Mouse (Mus musculus) 3T3-L1 (cell line): Measurements from ENCODE around the gene Tmem117.

Experiments
- DNase-seq: peaks from one replicate; pipeline ENCODE4 v3.0.0-alpha.2; 2015; ENCODE audit warnings: low read depth, low spot score

The Tmem117 gene

GRCm38 (mm10) chr15:94893201-94893600 lies 264.2 kb downstream of the Tmem117 start:
- DNase-seq, result no peak

- no peak for DNase-seq
Measured at GRCm38 (mm10) chr15:94894086-94894485, 265.1 kb downstream of the Tmem117 start.

- no peak for DNase-seq
Measured at GRCm38 (mm10) chr15:94895681-94896080, 266.6 kb downstream of the Tmem117 start.

DNA sequence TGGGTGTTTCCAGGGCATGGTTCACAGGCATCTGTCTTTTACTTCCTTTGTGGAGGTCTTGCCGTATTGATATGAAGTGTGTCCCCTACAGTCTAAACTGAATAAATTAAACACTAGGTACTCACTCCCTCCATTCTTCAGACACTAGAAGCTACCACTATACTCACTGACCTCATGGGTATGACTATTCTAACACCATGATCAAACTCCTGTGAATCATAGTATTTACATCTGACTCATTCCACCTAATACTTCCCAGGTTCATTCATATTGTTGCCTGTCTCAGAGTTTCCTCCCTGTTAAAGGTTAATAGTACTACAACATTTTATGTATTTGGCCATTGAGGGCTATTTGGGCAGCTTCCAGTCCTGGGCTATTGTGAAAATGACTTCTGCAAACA lies 274.2 kb downstream of the Tmem117 start:
- DNase-seq, result no peak

- no peak for DNase-seq
Measured at GRCm38 (mm10) chr15:94904672-94905407, 275.8 kb downstream of the Tmem117 start.

GRCm38 (mm10) chr15:94921672-94922071 lies 292.6 kb downstream of the Tmem117 start:
- DNase-seq, result no peak

DNA sequence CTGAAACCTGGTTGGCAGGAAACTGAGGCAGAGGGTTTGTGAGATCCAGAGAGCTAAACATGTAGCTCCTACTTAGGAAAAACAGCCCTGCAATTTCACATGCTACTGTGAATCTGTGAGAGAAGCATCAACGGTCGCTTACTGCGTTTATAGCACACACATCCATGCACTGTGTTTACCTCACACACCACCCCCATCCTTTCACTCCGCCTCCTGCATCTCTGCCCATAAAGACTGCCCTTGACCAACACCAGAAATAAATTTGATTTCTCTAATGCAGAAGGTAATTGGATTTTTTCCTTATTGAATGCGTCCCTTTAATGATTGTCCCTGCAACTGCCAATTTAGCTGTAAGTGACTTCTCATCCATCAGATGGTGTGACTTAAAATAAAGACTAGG lies 299.0 kb downstream of the Tmem117 start:
- no peak for DNase-seq

- no peak for DNase-seq
Measured at GRCm38 (mm10) chr15:94930743-94931142, 301.7 kb downstream of the Tmem117 start.

GRCm38 (mm10) chr15:94933044-94933443 lies 304.0 kb downstream of the Tmem117 start:
- no peak for DNase-seq

DNA sequence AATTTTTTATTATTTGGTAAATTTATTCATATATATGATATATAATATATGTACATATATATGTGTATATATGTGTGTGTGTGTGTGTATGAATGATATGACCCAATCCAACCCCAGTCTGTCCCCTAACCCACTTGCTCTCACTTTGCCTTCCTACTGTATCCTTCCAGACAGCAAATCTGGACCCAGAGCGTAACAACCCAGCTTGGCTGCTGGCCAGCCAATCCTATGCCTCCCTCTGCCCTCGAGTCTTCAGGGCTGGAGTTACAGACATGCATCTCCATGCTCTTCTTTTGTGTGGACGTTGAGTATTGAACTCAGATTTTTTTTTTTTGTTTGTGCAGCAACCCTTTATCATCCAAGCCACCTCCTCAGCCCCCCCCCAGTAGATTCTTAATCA lies 304.4 kb downstream of the Tmem117 start:
- no peak for DNase-seq

- DNase-seq, result no peak
Measured at GRCm38 (mm10) chr15:94941954-94942353, 312.9 kb downstream of the Tmem117 start.

DNA sequence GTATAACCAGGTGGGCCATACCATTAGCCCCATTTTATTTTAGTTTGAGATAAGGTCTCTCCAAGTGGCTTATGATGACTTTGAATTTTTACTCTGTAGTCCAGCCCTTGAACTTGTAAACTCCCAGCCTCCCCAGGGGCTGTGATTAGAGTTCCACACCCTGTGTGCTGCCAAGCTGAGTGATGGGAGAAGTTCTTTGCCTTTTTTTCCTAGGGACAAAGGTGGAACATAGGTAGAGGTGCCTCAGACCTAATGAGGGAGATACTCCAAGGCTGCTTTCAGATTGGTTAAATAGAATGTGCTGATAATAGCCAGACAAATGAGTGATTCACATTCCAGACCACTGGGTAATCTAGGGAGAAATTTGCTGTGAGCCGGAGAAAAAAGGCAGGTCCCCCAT lies 313.4 kb downstream of the Tmem117 start:
- DNase-seq, result no peak

GRCm38 (mm10) chr15:94943891-94944290 lies 314.9 kb downstream of the Tmem117 start:
- DNase-seq, result no peak

DNA sequence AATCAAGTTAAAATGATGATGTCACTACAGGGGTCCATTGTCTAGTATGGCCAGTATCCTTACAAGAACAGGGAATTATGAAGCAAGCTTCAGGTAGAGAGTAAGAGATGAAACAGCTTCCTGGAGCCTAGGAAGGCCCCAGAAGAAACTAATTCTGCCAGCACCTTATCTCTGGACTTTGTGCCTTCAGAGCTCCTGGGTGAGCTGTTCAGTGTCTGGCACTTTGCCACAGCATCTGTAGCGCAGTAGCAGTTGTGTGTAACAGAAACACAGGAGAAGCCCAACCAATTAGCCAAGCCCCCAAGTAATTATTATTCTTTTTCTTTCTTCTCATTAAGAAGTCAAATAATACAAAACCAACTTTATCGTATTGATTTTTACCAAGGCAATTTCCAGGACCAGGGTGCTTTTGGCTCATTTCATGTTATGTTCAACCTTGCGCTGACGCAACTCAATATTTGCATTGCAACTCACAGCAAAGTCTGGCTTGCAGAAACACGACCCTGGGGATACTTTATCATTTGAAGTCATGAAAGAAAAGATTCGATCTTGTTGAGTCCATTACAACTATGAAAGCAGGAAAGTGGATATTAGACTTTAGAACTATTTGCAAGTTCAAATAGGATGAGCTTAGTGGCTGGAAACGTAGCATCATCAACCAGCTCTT lies 322.5 kb downstream of the Tmem117 start:
- no peak for DNase-seq

GRCm38 (mm10) chr15:94956697-94957096 lies 327.7 kb downstream of the Tmem117 start:
- no peak for DNase-seq

GRCm38 (mm10) chr15:94957202-94957601 lies 328.2 kb downstream of the Tmem117 start:
- DNase-seq, result no peak

- no peak for DNase-seq
Measured at GRCm38 (mm10) chr15:94967004-94967403, 338.0 kb downstream of the Tmem117 start.

DNA sequence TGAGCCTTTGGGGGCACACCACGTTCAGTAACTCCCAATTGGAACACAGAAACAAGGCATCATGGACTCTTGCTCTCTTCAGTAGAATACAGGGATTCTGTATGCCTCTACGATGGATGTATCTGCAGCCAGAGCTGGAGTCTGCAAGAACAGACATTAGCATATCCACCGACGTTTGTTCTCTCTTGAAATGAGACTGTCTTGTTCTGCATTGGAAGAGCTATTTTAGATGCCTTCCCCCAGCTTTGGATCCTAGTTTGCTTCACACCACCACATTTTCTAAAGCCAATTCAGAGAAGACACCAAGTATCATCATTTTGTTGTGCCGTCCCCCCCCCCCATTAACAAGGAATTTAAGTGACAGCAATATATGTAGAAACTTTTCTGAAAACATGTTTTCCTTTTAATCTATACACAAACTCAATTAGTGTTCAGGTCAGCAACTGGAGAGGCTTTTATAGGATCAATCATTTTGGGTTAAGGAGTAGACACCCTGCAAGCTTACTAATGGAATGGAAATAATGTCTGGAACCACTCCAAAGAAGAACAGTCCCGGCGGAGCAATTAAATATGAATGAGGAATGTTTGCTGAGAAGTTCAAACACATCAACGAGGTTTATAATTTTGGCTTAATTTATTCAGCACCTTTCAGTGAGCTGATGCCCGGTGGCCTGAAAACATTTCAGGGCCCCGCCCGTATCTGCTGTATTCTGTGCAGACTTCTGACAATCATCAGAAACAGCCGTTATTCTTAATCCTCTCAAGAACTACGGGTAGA lies 339.6 kb downstream of the Tmem117 start:
- DNase-seq, result no peak

- no peak for DNase-seq
Measured at GRCm38 (mm10) chr15:94981798-94982197, 352.8 kb downstream of the Tmem117 start.

DNA sequence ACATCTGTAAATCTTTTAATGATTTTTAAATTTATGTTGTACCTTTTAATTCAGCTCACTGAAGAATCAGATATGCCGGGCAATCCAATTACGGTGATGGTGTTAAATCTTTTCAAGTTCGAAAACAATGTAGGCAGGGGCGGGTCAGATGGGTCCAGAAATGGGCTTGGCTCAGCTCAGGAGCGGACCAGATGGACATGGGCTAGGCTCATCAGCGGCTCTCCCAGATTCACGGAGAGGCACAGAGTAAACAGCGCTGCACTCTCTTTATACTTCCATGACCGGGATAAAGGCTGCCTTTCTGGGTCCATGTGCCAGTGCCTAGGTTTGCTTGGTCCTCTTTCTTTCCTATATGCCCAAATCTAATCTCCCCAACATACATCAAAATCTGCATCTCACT lies 366.3 kb downstream of the Tmem117 start:
- no peak for DNase-seq

- no peak for DNase-seq
Measured at GRCm38 (mm10) chr15:95005121-95005824, 376.2 kb downstream of the Tmem117 start.

DNA sequence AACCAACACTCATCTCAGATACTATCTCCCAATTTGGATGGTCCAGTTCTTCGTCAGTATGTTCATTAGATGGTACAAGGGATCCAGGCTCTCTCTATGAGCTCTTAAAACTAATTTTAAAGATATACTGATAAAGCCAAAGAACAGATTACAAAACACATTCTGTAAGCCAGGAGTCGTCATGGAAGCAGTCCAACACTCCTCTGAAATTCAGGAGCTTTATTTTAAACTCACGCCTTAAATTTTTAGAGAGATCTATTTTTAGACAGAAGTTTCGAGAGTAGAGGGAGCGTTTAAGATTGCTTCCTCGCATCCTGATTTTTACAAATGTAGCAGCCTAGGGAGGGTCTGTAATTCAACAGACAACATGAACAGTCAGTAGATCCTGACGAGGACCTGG lies 393.2 kb downstream of the Tmem117 start:
- no peak for DNase-seq
